Comparison of ENCODE assay signal across 12 mouse cellular contexts in genomic region chr4:107807796-107808195, GRCm38 (mm10). TPM values are rescaled to one million over a fixed set of nuclear protein-coding genes. Genes with fewer than 3 reads are reported as not detected.
DNase-seq lines count a peak whose midpoint lies in the region; ATAC-seq and TF ChIP-seq lines count a peak whose summit lies in the region.
"Had no signal": no experiment of that assay in that cellular context is flagged by ENCODE, and none has a peak within 500 bp of the region (broad histone marks: within the 10 kb centered on the region; RNA-seq: fewer than 3 reads in every experiment).

No protein-coding gene starts in this region.

- no peaks in the 10 kb centered on the region for H3K27me3 ChIP-seq in midbrain, postnatal 0 days (ENCODE audit: insufficient read depth, low read length)
- no peaks in the 10 kb centered on the region for H3K27me3 ChIP-seq in midbrain, embryonic 13.5 days
- H3K27me3 ChIP-seq in G1E (ENCODE audit: insufficient read depth, low read length): no peaks in the 10 kb centered on the region
- H3K27me3 ChIP-seq in liver, embryonic 12.5 days (replicated peaks): no peaks in the 10 kb centered on the region

- peaks cover 20% of the 10 kb centered on the region for H3K36me3 ChIP-seq in midbrain, postnatal 0 days (ENCODE audit: insufficient read depth, low read length)
- peaks cover 54% of the 10 kb centered on the region for H3K36me3 ChIP-seq in midbrain, embryonic 13.5 days
- peaks cover 87% of the 10 kb centered on the region for H3K36me3 ChIP-seq in G1E (replicated peaks)
- peaks cover 22% of the 10 kb centered on the region for H3K36me3 ChIP-seq in liver, embryonic 12.5 days

- no peaks in the 10 kb centered on the region for H3K9me3 ChIP-seq in midbrain, postnatal 0 days (ENCODE audit: low read length)
- H3K9me3 ChIP-seq in midbrain, embryonic 13.5 days: no peaks in the 10 kb centered on the region
- H3K9me3 ChIP-seq in G1E (replicated peaks): no peaks in the 10 kb centered on the region
- H3K9me3 ChIP-seq in liver, embryonic 12.5 days (replicated peaks): no peaks in the 10 kb centered on the region

- peaks cover 15% of the 10 kb centered on the region; the same call in 1 of the 2 replicates for H3K4me1 ChIP-seq in midbrain, postnatal 0 days (ENCODE audit: insufficient read depth, low read length)
- H3K4me1 ChIP-seq in midbrain, embryonic 13.5 days (replicated peaks): peaks cover 73% of the 10 kb centered on the region
- peaks cover 69% of the 10 kb centered on the region for H3K4me1 ChIP-seq in G1E (ENCODE audit: insufficient read depth, low read depth, low read length)
- peaks cover 75% of the 10 kb centered on the region for H3K4me1 ChIP-seq in liver, embryonic 12.5 days

- H3K4me2 ChIP-seq in midbrain, postnatal 0 days (ENCODE audit: low read depth, low read length, poor library complexity, severe bottlenecking): no peak overlapping the region
- H3K4me2 ChIP-seq in midbrain, embryonic 13.5 days (replicated peaks): no peak overlapping the region
- no peak overlapping the region for H3K4me2 ChIP-seq in liver, embryonic 12.5 days

- DNase-seq in midbrain, postnatal 0 days (ENCODE audit: low spot score): no peak
- DNase-seq in G1E (ENCODE audit: low spot score): peak; percentile 35
- peak; percentile 28 for DNase-seq in thymus, postnatal 25 days
- DNase-seq in cerebellum, adult 18-20 months: no peak
- no peak for DNase-seq in right cerebral cortex, postnatal 14 days
- DNase-seq: cerebellum, postnatal 36 days; heart, postnatal 36 days; kidney, postnatal 36 days; left cerebral cortex, postnatal 4 days had no signal

- no peak overlapping the region for H3K4me3 ChIP-seq in midbrain, postnatal 0 days (ENCODE audit: low read depth, low read length)
- H3K4me3 ChIP-seq in midbrain, embryonic 13.5 days (replicated peaks): no peak overlapping the region
- H3K4me3 ChIP-seq in G1E (ENCODE audit: low read depth, low read length): no peak overlapping the region; the same call in 1 of the 2 replicates
- no peak overlapping the region for H3K4me3 ChIP-seq in liver, embryonic 12.5 days

- 0 out of 2 replicates have a peak overlapping the region, but pooled peaks have one; percentile 8 for H3K9ac ChIP-seq in midbrain, postnatal 0 days (replicated peaks; ENCODE audit: low read length, poor library complexity, severe bottlenecking)
- H3K9ac ChIP-seq in midbrain, embryonic 13.5 days (replicated peaks): no peak overlapping the region
- 0 out of 2 replicates have a peak overlapping the region, but pooled peaks have one; percentile 15 for H3K9ac ChIP-seq in liver, embryonic 12.5 days

- peak; percentile 38 for TF ChIP-seq CTCF in midbrain, postnatal 0 days (IDR thresholded peaks at IDR 0.05)
- no peak for TF ChIP-seq CTCF in G1E (IDR thresholded peaks at IDR 0.05; ENCODE audit: low read depth, low read length)

- no peak overlapping the region for H3K27ac ChIP-seq in midbrain, postnatal 0 days (ENCODE audit: low read depth, low read length)
- no peak overlapping the region for H3K27ac ChIP-seq in midbrain, embryonic 13.5 days
- H3K27ac ChIP-seq in liver, embryonic 12.5 days: no peak overlapping the region; the same call in 1 of the 2 replicates

- ATAC-seq in midbrain, postnatal 0 days (ENCODE audit: low FRiP score): no peak
- ATAC-seq in midbrain, embryonic 13.5 days: no peak
- ATAC-seq in G1E (ENCODE audit: extremely low read depth, insufficient number of reproducible peaks, low FRiP score, poor library complexity, severe bottlenecking): no peak
- no peak for ATAC-seq in liver, embryonic 12.5 days
- ATAC-seq: lung, postnatal 0 days had no signal

- 81% methylated on average over 4 of the region's 4 CpGs for WGBS in midbrain, postnatal 0 days
- WGBS in midbrain, embryonic 13.5 days: 71% methylated on average over 4 of the region's 4 CpGs
- WGBS in liver, embryonic 12.5 days (ENCODE audit: insufficient replicate concordance): 43% methylated on average over 4 of the region's 4 CpGs

RNA-seq across cellular contexts. Expression of gene Lrp8, which starts 5.7 kb away (rescaled TPM):
- 74.1 and 78.5 TPM in 2 replicates for total RNA-seq in midbrain, postnatal 0 days (2014; rRNA removed)
- polyA plus RNA-seq in midbrain, postnatal 0 days (2015; fragmentation: Nextera tagmentation; extraction: Ambion mirVana): 31.9 and 35.2 TPM in 2 replicates
- 39.2 and 50.0 TPM in 2 replicates for polyA plus RNA-seq in midbrain, embryonic 13.5 days (2015; fragmentation: Nextera tagmentation; extraction: Ambion mirVana)
- total RNA-seq in G1E (2014; fragmentation: Nextera tagmentation): 5.0 and 9.4 TPM in 2 replicates
- 13.0 and 13.5 TPM in 2 replicates for total RNA-seq in G1E (2017)
- polyA plus RNA-seq in G1E (2012): 12.1 and 12.5 TPM in 2 replicates
- polyA plus RNA-seq in liver, embryonic 12.5 days (2016; fragmentation: Nextera tagmentation; extraction: Ambion mirVana): 7.6 and 8.5 TPM in 2 replicates

Comparison
In these comparisons a context has a peak if more than half of its experiments do, and no peak if none do; other contexts are left out.
1. DNase-seq: peak in G1E (single experiment) and thymus, postnatal 25 days (single experiment); none in midbrain, postnatal 0 days (single experiment), cerebellum, adult 18-20 months (0 of 2) and right cerebral cortex, postnatal 14 days (single experiment).